Mouse (Mus musculus) heart, embryonic 12.5 days (tissue): ENCODE data around the gene Gm21974. TPM values are rescaled to one million over a fixed set of nuclear protein-coding genes. Genes with fewer than 3 reads are reported as not detected.

Experiments used
- ATAC-seq: fragments of 200-750 bp; cut with Nextera tagmentation; 2 replicates; pipeline ENCODE4 v1.8.0; 2017; ENCODE audit warnings: moderate TSS enrichment, moderate library complexity; ENCODE audit not compliant: insufficient number of reproducible peaks, low FRiP score
- H3K27ac ChIP-seq: fragments of 300-500 bp; sonication (generic); 2 replicates; pipeline ENCODE4 v1.5.1; 2016; ENCODE audit warnings: mild to moderate bottlenecking, moderate library complexity; ENCODE audit not compliant: poor library complexity, severe bottlenecking
- H3K27me3 ChIP-seq: fragments of 300-500 bp; sonication (generic); replicated peaks from 2 replicates; pipeline ENCODE4 v1.6.1; 2016; ENCODE audit warnings: mild to moderate bottlenecking, moderate library complexity
- H3K36me3 ChIP-seq: fragments of 300-500 bp; sonication (generic); 2 replicates; pipeline ENCODE4 v1.6.1; 2016; ENCODE audit warnings: mild to moderate bottlenecking, moderate library complexity
- H3K4me1 ChIP-seq: fragments of 300-500 bp; sonication (generic); replicated peaks from 2 replicates; pipeline ENCODE4 v1.6.1; 2016; ENCODE audit warnings: mild to moderate bottlenecking
- H3K4me2 ChIP-seq: fragments of 300-500 bp; sonication (generic); 2 replicates; pipeline ENCODE4 v1.6.1; 2016; ENCODE audit warnings: mild to moderate bottlenecking, moderate library complexity
- H3K4me3 ChIP-seq: fragments of 300-500 bp; sonication (generic); 2 replicates; pipeline ENCODE4 v1.5.1; 2016; ENCODE audit warnings: mild to moderate bottlenecking
- H3K9ac ChIP-seq: fragments of 300-500 bp; sonication (generic); 2 replicates; pipeline ENCODE4 v1.6.1; 2016; ENCODE audit warnings: mild to moderate bottlenecking, moderate library complexity
- H3K9me3 ChIP-seq: fragments of 300-500 bp; sonication (generic); replicated peaks from 2 replicates; pipeline ENCODE4 v1.6.1; 2016; ENCODE audit warnings: mild to moderate bottlenecking, moderate library complexity
- WGBS: fragments of 180-500 bp; shearing (Covaris S2); methylation state at CpG from one replicate; pipeline ENCODE4 v1.1.7; 2016; 5-methylcytosine and 5-hydroxymethylcytosine counted together
- polyA plus RNA-seq: library from polyadenylated mRNA; unstranded; fragments of >200 nt; fragmentation: Nextera tagmentation; extraction: Ambion mirVana; gene quantifications from 2 replicates; pipeline ENCODE4 v1.2.1, GENCODE M21; 2016

The Gm21974 gene
- polyA plus RNA-seq, 1 experiment from 2014 or later, result not detected

DNA sequence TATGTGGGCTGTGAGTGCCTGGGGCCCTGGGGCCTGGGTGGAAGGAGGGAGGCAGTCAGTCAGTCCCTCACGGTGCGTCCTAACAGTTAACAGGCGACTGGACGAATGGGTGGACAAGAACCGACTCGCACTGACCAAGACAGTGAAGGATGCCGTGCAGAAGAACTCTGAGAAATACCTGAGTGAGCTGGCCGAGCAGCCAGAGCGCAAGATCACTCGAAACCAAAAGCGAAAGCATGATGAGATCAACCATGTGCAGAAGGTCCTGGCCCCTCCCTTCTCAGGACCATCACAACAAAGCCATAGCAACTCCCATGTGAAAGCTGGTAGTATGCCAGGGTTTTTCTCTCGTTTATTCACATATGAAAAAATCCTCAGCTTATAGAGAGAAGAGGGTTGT is 20.0 kb upstream of the Gm21974 start:
- Histone ChIP-seq H3K27ac (no peak overlapping the region), H3K36me3 (peaks cover 35% of the 10 kb centered on the region), H3K4me3 (no peak overlapping the region), H3K27me3 (no peaks in the 10 kb centered on the region), H3K9me3 (no peaks in the 10 kb centered on the region), H3K4me1 (peaks cover 5% of the 10 kb centered on the region; the same call in 1 of the 2 replicates), H3K9ac (no peak overlapping the region), H3K4me2 (no peak overlapping the region)
- no peak for ATAC-seq
- 90% methylated on average over 12 of the region's 12 CpGs for WGBS

DNA sequence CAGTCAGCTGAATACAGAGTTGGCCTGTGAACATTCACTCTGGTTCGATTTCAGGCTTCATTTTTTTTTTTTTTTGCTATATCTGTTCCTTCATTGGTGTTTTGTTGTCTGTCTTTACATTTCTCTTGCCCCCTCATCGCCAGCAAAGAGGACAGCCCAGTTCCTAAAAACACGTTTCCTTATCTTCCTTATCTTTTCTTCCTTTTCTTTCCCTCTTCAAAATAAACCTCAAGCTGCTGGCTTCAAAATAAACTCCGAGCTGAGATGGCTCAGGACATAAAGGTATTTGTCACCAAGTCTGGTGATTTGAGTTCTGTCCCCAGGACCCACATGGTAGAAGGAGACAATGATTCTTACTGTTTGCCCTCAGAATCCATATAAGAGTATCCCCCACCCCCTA is 17.7 kb upstream of the Gm21974 start:
- 13% methylated on average over 4 of the region's 4 CpGs for WGBS
- H3K36me3 ChIP-seq, result peaks cover 50% of the 10 kb centered on the region

DNA sequence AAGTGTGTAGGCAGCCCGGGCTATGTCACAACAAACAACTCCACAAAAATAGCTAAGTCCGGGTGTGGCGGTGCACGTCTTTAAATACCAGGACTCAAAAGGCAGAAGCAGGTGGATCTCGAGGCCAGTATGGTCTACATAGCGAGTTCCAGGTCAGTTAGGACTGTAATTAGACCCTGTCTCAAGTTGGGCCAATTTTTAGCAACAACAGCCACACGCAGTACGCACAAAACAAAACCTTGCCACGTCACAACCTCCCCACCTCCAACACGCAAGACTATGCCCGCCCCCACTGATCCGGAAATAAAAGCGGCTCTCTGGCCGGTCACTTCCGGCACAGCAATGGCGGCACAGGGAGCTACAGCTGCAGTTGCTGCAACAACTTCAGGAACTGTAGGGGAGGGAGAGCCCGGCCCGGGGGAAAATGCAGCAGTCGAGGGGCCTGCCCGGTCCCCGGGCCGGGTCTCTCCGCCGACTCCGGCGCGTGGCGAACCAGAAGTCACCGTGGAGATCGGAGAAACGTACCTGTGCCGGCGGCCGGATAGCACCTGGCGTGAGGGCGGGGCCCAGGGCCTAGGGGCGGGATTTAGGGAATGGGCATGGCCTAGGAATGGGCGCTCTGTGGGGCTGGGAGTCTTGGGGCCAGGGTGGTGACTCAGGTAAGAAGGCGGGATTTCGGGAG is 17.1 kb upstream of the Gm21974 start, which contains the start of gene Kat8:
Kat8 (plus strand) TSS at position 327 of the 682 bp plus-strand sequence.
- H3K36me3 ChIP-seq, result peaks cover 51% of the 10 kb centered on the region
- peak within 1 kb of the TSS; percentile 89 for H3K9ac ChIP-seq
- ATAC-seq, result peak; percentile 96
- H3K4me1 ChIP-seq, result peaks cover 5% of the 10 kb centered on the region; the same call in 1 of the 2 replicates
- H3K27me3 ChIP-seq, result no peaks in the 10 kb centered on the region
- peak within 1 kb of the TSS; percentile 62 for H3K27ac ChIP-seq
- peak within 1 kb of the TSS; percentile 87 for H3K4me3 ChIP-seq
- WGBS, result under 1% methylated on average over 40 of the region's 40 CpGs
- no peaks in the 10 kb centered on the region for H3K9me3 ChIP-seq
- H3K4me2 ChIP-seq, result peak within 1 kb of the TSS; percentile 74

More for the DNA sequence above, 17.7 kb upstream of the Gm21974 start:
- peak overlapping the region; percentile 89; the same call in 1 of the 2 replicates for H3K9ac ChIP-seq
- H3K4me1 ChIP-seq, result peaks cover 5% of the 10 kb centered on the region; the same call in 1 of the 2 replicates
- H3K4me2 ChIP-seq, result peak overlapping the region; percentile 74
- H3K27ac ChIP-seq, result no peak overlapping the region
- ATAC-seq, result no peak
- no peaks in the 10 kb centered on the region for H3K27me3 ChIP-seq
- H3K4me3 ChIP-seq, result peak overlapping the region; percentile 87
- H3K9me3 ChIP-seq, result no peaks in the 10 kb centered on the region

DNA sequence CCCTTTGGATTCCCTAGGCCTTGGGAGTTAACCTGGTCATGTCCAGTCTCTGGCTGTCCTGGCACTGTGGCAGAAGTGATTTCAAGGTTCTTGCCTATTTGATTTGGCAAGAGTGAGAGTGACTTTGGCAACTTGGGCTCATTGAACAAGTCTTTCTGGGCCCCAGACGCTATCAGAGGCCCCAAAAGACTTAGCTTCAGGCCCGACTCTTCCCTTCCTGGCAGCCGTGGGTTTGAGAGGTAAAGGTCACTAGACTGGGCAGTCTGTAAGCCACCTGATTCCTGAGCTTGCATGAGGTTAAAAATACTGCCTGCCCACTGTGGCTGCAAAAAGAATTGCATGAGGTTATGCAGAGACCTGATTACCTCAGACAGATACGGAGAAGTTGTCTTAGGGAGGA is 13.4 kb upstream of the Gm21974 start:
- Histone ChIP-seq H3K4me3 (no peak overlapping the region), H3K9me3 (no peaks in the 10 kb centered on the region), H3K9ac (no peak overlapping the region), H3K27me3 (no peaks in the 10 kb centered on the region), H3K4me2 (no peak overlapping the region), H3K4me1 (peaks cover 15% of the 10 kb centered on the region), H3K36me3 (peaks cover 53% of the 10 kb centered on the region), H3K27ac (no peak overlapping the region)
- ATAC-seq, result no peak
- 87% methylated on average over 4 of the region's 4 CpGs for WGBS

DNA sequence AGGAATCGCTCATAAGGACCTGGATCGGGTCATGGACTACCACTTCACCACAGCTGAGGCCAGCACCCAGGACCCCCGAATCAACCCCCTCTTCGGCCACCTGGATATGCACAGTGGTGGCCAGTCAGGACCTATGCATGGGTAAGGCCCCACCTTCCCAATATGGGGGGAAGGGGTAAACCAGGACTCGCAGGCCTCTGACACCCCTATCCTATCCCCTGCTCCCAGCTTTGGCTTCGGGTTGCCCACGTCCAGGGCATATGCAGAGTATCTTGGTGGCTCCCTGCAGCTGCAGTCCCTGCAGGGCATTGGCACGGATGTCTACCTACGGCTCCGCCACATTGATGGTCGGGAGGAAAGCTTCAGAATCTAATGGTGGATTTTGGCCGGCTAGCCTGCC is 12.7 kb upstream of the Gm21974 start:
- Histone ChIP-seq H3K4me3 (no peak overlapping the region), H3K27me3 (no peaks in the 10 kb centered on the region), H3K4me1 (peaks cover 11% of the 10 kb centered on the region), H3K9ac (0 out of 2 replicates have a peak overlapping the region, but pooled peaks have one; percentile 34), H3K4me2 (no peak overlapping the region), H3K27ac (no peak overlapping the region), H3K36me3 (peaks cover 53% of the 10 kb centered on the region), H3K9me3 (no peaks in the 10 kb centered on the region)
- ATAC-seq, result no peak
- 94% methylated on average over 12 of the region's 12 CpGs for WGBS

DNA sequence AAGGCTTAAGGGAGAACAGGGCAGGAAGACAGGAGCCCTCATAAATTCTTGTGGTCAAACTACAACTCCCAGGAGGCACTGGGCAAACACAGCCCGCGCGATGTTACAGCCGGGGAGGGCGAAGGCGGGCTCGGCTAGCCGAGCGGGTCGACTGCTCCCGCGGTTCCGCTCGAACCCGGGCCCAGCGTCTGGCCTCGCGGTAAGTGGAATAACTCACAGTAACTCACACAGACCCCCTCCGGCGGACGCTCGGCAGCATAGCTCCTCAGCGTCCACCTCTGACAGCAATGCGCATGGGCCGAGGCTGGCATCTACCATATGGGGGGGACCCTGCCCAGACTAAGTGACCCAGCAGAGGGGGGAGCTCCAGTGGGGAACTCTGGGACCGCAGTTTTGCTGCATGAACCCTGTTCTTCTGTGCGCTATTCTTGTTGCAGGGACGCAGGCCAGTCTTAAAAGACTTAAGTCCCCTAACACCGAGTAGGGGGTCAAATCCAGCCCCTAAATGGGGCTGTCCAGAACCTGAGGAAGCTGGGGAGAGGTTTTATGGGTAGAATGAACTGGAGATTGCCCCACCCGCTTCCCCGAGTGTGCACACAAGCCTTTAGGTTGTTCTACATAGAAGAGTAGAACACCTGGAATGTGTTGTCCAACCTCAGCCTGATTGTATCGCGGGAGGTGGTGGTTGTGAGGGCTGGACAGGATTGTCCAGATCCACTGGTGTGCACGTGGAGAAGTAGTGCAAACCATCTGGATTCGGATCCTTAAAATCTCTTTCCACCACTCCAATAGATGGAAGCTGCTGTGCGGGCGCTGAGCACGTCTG is 8.9 kb upstream of the Gm21974 start, which contains the start of gene Bckdk:
Bckdk (plus strand) TSS at position 112 of the 826 bp plus-strand sequence.
- ATAC-seq, result peak; percentile 85

DNA sequence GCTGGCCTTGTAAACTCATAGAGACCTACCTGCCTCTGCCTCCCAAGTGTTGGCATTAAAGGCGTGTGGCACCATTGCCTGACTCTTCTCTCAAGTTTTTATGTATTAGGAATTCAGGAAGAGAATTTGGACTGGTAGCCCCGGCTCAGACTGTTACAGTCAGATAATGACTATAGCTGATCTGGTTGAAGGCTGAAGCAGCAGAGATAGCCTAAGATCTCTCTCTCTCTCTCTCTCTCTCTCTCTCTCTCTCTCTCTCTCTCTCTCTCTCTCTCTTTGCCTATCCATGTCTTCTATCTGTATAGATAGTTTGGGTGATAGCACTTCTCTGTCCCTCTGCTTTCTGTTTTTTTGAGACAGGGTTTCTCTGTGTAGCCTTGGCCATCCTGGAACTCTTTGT is 6.5 kb upstream of the Gm21974 start:
- 68% methylated on average over 2 of the region's 2 CpGs for WGBS
- no peak overlapping the region for H3K9ac ChIP-seq
- peaks cover 19% of the 10 kb centered on the region for H3K36me3 ChIP-seq
- no peak overlapping the region for H3K27ac ChIP-seq
- H3K9me3 ChIP-seq, result no peaks in the 10 kb centered on the region
- H3K4me2 ChIP-seq, result no peak overlapping the region
- no peak for ATAC-seq
- no peak overlapping the region for H3K4me3 ChIP-seq
- H3K27me3 ChIP-seq, result no peaks in the 10 kb centered on the region
- peaks cover 18% of the 10 kb centered on the region for H3K4me1 ChIP-seq

More for the DNA sequence above, 8.9 kb upstream of the Gm21974 start, which contains the start of gene Bckdk:
- Histone ChIP-seq H3K4me1 (peaks cover 16% of the 10 kb centered on the region), H3K9ac (peak within 1 kb of the TSS; percentile 95), H3K9me3 (no peaks in the 10 kb centered on the region), H3K27me3 (no peaks in the 10 kb centered on the region), H3K27ac (peak within 1 kb of the TSS; percentile 74), H3K4me2 (peak within 1 kb of the TSS; percentile 94), H3K36me3 (peaks cover 43% of the 10 kb centered on the region), H3K4me3 (peak within 1 kb of the TSS; percentile 84)
- WGBS, result 6% methylated on average over 38 of the region's 38 CpGs

DNA sequence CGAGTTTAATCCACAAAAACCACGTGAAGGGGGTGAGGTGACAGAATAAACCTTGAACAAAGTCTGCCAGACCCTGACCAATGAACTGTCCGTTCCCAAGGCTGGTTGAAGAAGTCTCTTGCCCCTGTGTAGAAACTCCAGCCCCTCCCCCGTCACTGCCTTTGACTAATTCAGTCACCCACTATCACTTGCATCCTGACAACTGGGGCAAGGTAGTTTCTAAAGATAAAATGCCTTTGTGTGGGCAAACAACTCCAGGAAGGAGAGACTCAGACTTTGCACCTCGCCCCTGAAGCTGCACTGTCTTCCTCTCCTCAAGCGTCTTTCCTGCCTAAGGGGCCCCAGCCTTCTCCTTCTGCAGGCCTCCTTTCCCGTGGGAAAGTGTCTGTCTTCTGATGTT is 4.7 kb upstream of the Gm21974 start:
- H3K9ac ChIP-seq, result no peak overlapping the region
- H3K36me3 ChIP-seq, result peaks cover 1% of the 10 kb centered on the region
- H3K27me3 ChIP-seq, result no peaks in the 10 kb centered on the region
- no peak for ATAC-seq
- H3K27ac ChIP-seq, result no peak overlapping the region
- H3K4me3 ChIP-seq, result no peak overlapping the region
- H3K4me2 ChIP-seq, result no peak overlapping the region
- 29% methylated on average over 7 of the region's 7 CpGs for WGBS
- H3K9me3 ChIP-seq, result no peaks in the 10 kb centered on the region
- H3K4me1 ChIP-seq, result peaks cover 24% of the 10 kb centered on the region

DNA sequence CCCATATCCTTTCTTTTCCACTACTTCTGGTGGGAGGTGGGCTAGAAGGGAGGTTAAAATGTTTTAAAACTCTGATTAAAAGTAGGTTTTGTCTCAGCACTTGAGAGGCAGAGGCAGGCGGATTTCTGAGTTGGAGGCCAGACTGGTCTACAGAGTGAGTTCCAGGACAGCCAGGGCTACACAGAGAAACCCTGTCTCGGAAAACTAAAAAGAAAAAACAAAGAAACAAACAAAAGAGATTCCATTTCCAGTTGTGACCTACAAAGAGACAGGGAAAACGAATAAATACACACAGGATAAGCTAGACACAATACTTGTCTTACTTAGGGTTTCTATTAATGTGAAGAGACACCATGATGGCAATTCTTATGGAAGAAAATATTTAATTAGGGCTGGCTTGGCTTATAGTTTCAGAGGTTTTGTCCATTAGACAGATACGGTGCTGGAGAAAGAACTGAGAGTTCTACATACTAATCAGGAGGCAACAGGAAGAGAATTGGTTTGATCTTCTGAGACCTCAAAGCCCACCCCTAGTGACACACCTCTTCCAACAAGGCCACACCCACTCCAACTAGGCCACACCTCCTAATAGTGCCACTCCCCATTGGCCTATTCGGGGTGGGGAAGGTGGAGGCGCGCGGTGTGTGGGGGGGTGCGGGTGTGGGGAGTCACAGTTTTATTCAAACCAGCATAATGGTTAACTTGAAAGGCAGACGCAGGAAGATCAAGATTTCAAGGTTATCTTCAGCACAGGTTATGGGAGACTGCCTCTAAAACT is 3.1 kb upstream of the Gm21974 start:
- no peaks in the 10 kb centered on the region for H3K9me3 ChIP-seq
- 34% methylated on average over 10 of the region's 10 CpGs for WGBS
- H3K9ac ChIP-seq, result no peak overlapping the region
- H3K4me3 ChIP-seq, result no peak overlapping the region
- ATAC-seq, result no peak
- no peak overlapping the region for H3K4me2 ChIP-seq
- peaks cover 28% of the 10 kb centered on the region for H3K4me1 ChIP-seq
- H3K27me3 ChIP-seq, result no peaks in the 10 kb centered on the region
- no peak overlapping the region for H3K27ac ChIP-seq
- 0 out of 2 replicates have a peak, but pooled peaks cover 4% of the 10 kb centered on the region for H3K36me3 ChIP-seq

DNA sequence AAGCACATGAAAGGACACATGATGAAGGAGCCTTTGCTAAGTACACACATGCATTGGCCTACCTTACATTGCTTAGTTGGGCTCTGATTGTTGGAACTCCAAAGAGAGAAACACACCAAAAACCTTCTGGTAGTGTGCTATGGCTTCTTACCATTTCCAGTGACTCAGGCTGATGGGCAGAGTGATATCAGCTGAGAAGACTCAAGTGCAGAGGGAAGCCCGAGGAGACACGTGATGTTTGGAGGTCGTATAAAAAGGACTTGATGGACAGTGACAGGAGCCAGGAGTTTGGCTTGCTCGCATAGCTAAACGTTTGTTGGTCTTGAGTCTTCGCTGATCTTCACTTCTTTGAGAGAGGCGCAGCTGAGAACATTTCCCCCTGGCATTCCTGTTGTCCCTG is 2.3 kb upstream of the Gm21974 start:
- no peak for ATAC-seq
- Histone ChIP-seq H3K9ac (no peak overlapping the region), H3K4me2 (no peak overlapping the region), H3K4me3 (no peak overlapping the region), H3K27ac (no peak overlapping the region), H3K4me1 (peaks cover 28% of the 10 kb centered on the region), H3K36me3 (peaks cover 12% of the 10 kb centered on the region), H3K27me3 (no peaks in the 10 kb centered on the region), H3K9me3 (no peaks in the 10 kb centered on the region)
- 82% methylated on average over 7 of the region's 7 CpGs for WGBS
